Mouse (Mus musculus): ENCODE measurements around the gene Morc3.

Morc3 gene

DNA sequence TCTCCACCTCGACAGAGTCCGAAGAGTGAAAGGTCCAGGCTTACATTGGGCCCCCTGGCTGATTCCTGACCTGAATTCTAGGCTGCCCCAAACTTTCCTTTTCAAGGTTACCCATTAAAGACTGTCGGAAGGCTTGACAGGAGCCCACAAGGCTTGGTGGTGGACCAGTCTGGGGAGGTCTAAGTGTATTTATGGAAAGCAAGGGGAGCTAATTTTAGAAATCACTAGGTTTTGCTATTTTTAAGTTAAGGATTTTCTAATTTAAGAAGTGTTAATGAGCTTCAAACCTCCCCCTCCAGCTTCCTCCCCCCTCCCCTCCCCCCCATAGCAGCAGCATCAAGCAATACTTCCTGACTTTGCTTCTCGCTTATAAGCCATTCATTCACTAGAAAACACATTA, 88.8 kb downstream of the Morc3 start:
- no peak for DNase-seq (ENCODE audit: low spot score in 2 of 2)

- no peak for DNase-seq (ENCODE audit: low spot score in 2 of 2)
These were observed 91.0 kb downstream of the Morc3 start for GRCm38 (mm10) chr16:93922835-93923389.

GRCm38 (mm10) chr16:93923788-93924187, 91.9 kb downstream of the Morc3 start:
- DNase-seq (ENCODE audit: low spot score in 2 of 2) = no peak
